Mouse (Mus musculus) adrenal gland, postnatal 10 days (tissue): ENCODE measurements around the gene Gm4631. TPM values are rescaled to one million over a fixed set of nuclear protein-coding genes. Genes with fewer than 3 reads are reported as not detected.
"Not testable (repeated sequence)": the region's sequence is repeated elsewhere in the genome, so short reads cannot be mapped to it uniquely, and the experiment has no call there.

ENCODE experiments used
- DNase-seq: peaks from one replicate; pipeline ENCODE4 v3.0.0; 2021; ENCODE audit warnings: mixed read lengths
- long read RNA-seq, 2 experiments: library from polyadenylated mRNA; stranded (forward); transcript quantifications; one replicate each; pipeline ENCODE4 v2.0.0; 2021
- total RNA-seq, 2 experiments: library from RNA; stranded (reverse); gene quantifications; 2 replicates each; pipeline ENCODE4 v1.2.3; 2021

The Gm4631 gene
- total RNA-seq: 10 to 100 TPM; 27.9 to 41.8 TPM
- long read RNA-seq, experiment 1: 0 reads
- long read RNA-seq, experiment 2, partial matches to known transcripts: 0 of 2 reads
- long read RNA-seq, experiment 2, other reads (novel, unspliced or antisense): 2 of 2 reads

GRCm38 (mm10) chr2:175338097-175338496, at the start of gene Gm4631:
Gm4631 (minus strand) TSS chr2:175338197.
- not testable (repeated sequence) for DNase-seq

- DNase-seq: not testable (repeated sequence)
Observed at GRCm38 (mm10) chr2:175372136-175372535, 34.1 kb upstream of the Gm4631 start, which contains the start of gene Zfp968. Zfp968 (plus strand) TSS chr2:175372436.

GRCm38 (mm10) chr2:175274825-175275224, 63.2 kb downstream of the Gm4631 start, which contains the start of gene Gm14440:
Gm14440 (plus strand) TSS chr2:175275125.
- not testable (repeated sequence) for DNase-seq

Other genes with a start within 250 kb of the Gm4631 start
- 10 to 100 TPM; 10.9 to 15.9 TPM for gene Gm14399, start 196.2 kb downstream of the Gm4631 start, total RNA-seq
- gene Gm14443, start 162.3 kb downstream of the Gm4631 start, total RNA-seq: 1 to 10 TPM in 1 of 2 experiments, under 1 TPM in 1; 0.33 to 1.9 TPM
- 10 to 100 TPM; 46.0 to 77.7 TPM for gene Gm14391, start 131.3 kb downstream of the Gm4631 start, total RNA-seq
- 1 to 10 TPM; 5.0 to 8.4 TPM for gene Gm14440, start 63.1 kb downstream of the Gm4631 start, total RNA-seq
- 1 to 10 TPM; 6.1 to 8.5 TPM for gene Zfp968, start 34.2 kb upstream of the Gm4631 start, total RNA-seq
- gene Gm4724, start 97.6 kb upstream of the Gm4631 start, total RNA-seq: 1 to 10 TPM; 5.2 to 8.3 TPM
- gene Zfp965, start 131.8 kb upstream of the Gm4631 start, total RNA-seq: 1 to 10 TPM; 1.9 to 2.3 TPM